Mouse (Mus musculus) left cerebral cortex, postnatal 4 days (tissue): ENCODE results near the gene Hrnr. TPM values are rescaled to one million over a fixed set of nuclear protein-coding genes. Genes with fewer than 3 reads are reported as not detected.

Experiments
- total RNA-seq, 2 experiments: library from RNA; stranded (reverse); gene quantifications; 2 replicates each; pipeline ENCODE4 v1.2.3; 2021

The Hrnr gene
- total RNA-seq, 2 experiments from 2014 or later: not detected

Other genes with a start within 250 kb of the Hrnr start
- not detected for gene Crnn, start 175.0 kb upstream of the Hrnr start, total RNA-seq
- not detected for gene Flg2, start 122.5 kb upstream of the Hrnr start, total RNA-seq
- not detected for gene Flg, start 46.2 kb upstream of the Hrnr start, total RNA-seq
- gene Rptn, start 74.0 kb downstream of the Hrnr start, total RNA-seq: not detected
- 1 to 10 TPM in 1 of 2 experiments, under 1 TPM in 1; 0.96 to 1.1 TPM for gene Tchh, start 122.6 kb downstream of the Hrnr start, total RNA-seq
- not detected for gene Tchhl1, start 149.0 kb downstream of the Hrnr start, total RNA-seq
- gene S100a11, start 200.7 kb downstream of the Hrnr start, total RNA-seq: 10 to 100 TPM; 33.3 to 35.2 TPM
- 100 to 1,000 TPM in 1 of 2 experiments, 10 to 100 TPM in 1; 94.7 to 100 TPM for gene S100a10, start 235.3 kb downstream of the Hrnr start, total RNA-seq